In the genomic region with DNA sequence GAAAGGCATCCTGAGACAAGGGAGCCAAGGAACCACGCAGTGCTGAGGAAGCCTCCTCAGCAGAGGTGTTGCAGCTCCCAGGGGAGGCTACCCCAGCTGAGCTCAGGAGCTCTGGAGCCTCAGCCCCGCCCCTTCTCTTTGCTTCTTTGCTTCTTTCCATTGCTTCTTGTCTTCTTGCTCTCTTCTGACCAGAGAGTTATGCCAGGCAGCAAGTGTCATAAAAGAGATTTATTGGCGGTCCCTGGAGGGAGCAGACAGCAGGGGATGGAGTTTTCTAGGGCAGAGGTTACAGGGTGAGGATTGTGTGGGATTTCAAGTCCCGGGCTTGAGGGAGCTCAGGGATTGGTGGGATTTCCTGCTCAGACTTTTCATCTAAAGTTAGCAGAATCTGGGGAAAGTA, we compare ENCODE assay signal across 12 mouse cellular contexts.
DNase-seq lines count a peak whose midpoint lies in the region; ATAC-seq and TF ChIP-seq lines count a peak whose summit lies in the region.
"Had no signal": no experiment of that assay in that cellular context is flagged by ENCODE, and none has a peak within 500 bp of the region (broad histone marks: within the 10 kb centered on the region; RNA-seq: fewer than 3 reads in every experiment).

No protein-coding gene starts in this region.

- H3K9ac ChIP-seq in embryonic facial prominence, embryonic 12.5 days, result no peak overlapping the region
- H3K9ac ChIP-seq in neural tube, embryonic 15.5 days (replicated peaks), result no peak overlapping the region
- H3K9ac ChIP-seq in kidney, embryonic 14.5 days (ENCODE audit: low read depth, low read length), result no peak overlapping the region
- no peak overlapping the region for H3K9ac ChIP-seq in stomach, postnatal 0 days (ENCODE audit: low read length)
- H3K9ac ChIP-seq: forebrain, embryonic 15.5 days had no signal

- H3K4me1 ChIP-seq in embryonic facial prominence, embryonic 12.5 days, result peaks cover 7% of the 10 kb centered on the region; the same call in 1 of the 2 replicates
- peaks cover 8% of the 10 kb centered on the region for H3K4me1 ChIP-seq in embryonic facial prominence, embryonic 10.5 days
- peaks cover 5% of the 10 kb centered on the region; the same call in 1 of the 2 replicates for H3K4me1 ChIP-seq in neural tube, embryonic 15.5 days
- peaks cover 8% of the 10 kb centered on the region for H3K4me1 ChIP-seq in kidney, embryonic 14.5 days (ENCODE audit: control insufficient read depth, insufficient read depth, low read length)
- H3K4me1 ChIP-seq in stomach, postnatal 0 days (replicated peaks; ENCODE audit: control insufficient read depth, insufficient read depth), result no peaks in the 10 kb centered on the region
- H3K4me1 ChIP-seq: forebrain, embryonic 15.5 days had no signal

- no peak for DNase-seq in embryonic facial prominence, embryonic 10.5 days (ENCODE audit: low spot score)
- peak; percentile 37 for DNase-seq in neural tube, embryonic 10.5 days (ENCODE audit: extremely low spot score, low spot score)
- peak; percentile 11 for DNase-seq in stomach, postnatal 0 days (ENCODE audit: low spot score)
- DNase-seq in thymus, adult 18-20 months, result no peak
- no peak for DNase-seq in spleen, postnatal 14 days (ENCODE audit: low spot score in 2 of 2)
- DNase-seq: adrenal gland, postnatal 25 days; heart, postnatal 10 days; thymus, postnatal 14 days had no signal

- TF ChIP-seq CTCF in stomach, postnatal 0 days (IDR thresholded peaks at IDR 0.05; ENCODE audit: low read depth), result no peak

- H3K4me2 ChIP-seq in embryonic facial prominence, embryonic 12.5 days (replicated peaks), result no peak overlapping the region
- no peak overlapping the region for H3K4me2 ChIP-seq in neural tube, embryonic 15.5 days
- no peak overlapping the region for H3K4me2 ChIP-seq in kidney, embryonic 14.5 days (replicated peaks; ENCODE audit: low read depth, low read length)
- H3K4me2 ChIP-seq in stomach, postnatal 0 days (replicated peaks; ENCODE audit: low read depth), result no peak overlapping the region
- H3K4me2 ChIP-seq: forebrain, embryonic 15.5 days had no signal

- no peaks in the 10 kb centered on the region for H3K9me3 ChIP-seq in embryonic facial prominence, embryonic 12.5 days
- no peaks in the 10 kb centered on the region for H3K9me3 ChIP-seq in embryonic facial prominence, embryonic 10.5 days
- H3K9me3 ChIP-seq in neural tube, embryonic 15.5 days (replicated peaks), result no peaks in the 10 kb centered on the region
- H3K9me3 ChIP-seq in kidney, embryonic 14.5 days (ENCODE audit: control insufficient read depth, low read length), result no peaks in the 10 kb centered on the region
- no peaks in the 10 kb centered on the region for H3K9me3 ChIP-seq in stomach, postnatal 0 days (ENCODE audit: control insufficient read depth, low read length)
- H3K9me3 ChIP-seq: forebrain, embryonic 15.5 days had no signal

- no peaks in the 10 kb centered on the region for H3K27me3 ChIP-seq in embryonic facial prominence, embryonic 12.5 days
- H3K27me3 ChIP-seq in embryonic facial prominence, embryonic 10.5 days (replicated peaks; ENCODE audit: low read depth, poor library complexity, severe bottlenecking), result 0 out of 2 replicates have a peak, but pooled peaks cover 8% of the 10 kb centered on the region
- no peaks in the 10 kb centered on the region for H3K27me3 ChIP-seq in neural tube, embryonic 15.5 days (replicated peaks)
- no peaks in the 10 kb centered on the region for H3K27me3 ChIP-seq in kidney, embryonic 14.5 days (ENCODE audit: control insufficient read depth, insufficient read depth, low read length)
- no peaks in the 10 kb centered on the region for H3K27me3 ChIP-seq in stomach, postnatal 0 days (ENCODE audit: control insufficient read depth, insufficient read depth, low read length)
- H3K27me3 ChIP-seq: forebrain, embryonic 15.5 days had no signal

- 0 out of 2 replicates have a peak, but pooled peaks have one; percentile 15 for ATAC-seq in embryonic facial prominence, embryonic 12.5 days (ENCODE audit: insufficient number of reproducible peaks, insufficient read depth, low FRiP score, low TSS enrichment)
- no peak for ATAC-seq in neural tube, embryonic 15.5 days (ENCODE audit: low FRiP score)
- 0 out of 2 replicates have a peak, but pooled peaks have one; percentile 49 for ATAC-seq in kidney, embryonic 14.5 days (ENCODE audit: low FRiP score, low TSS enrichment)
- ATAC-seq in stomach, postnatal 0 days (ENCODE audit: low FRiP score, low TSS enrichment), result no peak
- ATAC-seq: forebrain, embryonic 15.5 days had no signal

- no peak overlapping the region for H3K27ac ChIP-seq in embryonic facial prominence, embryonic 12.5 days
- H3K27ac ChIP-seq in embryonic facial prominence, embryonic 10.5 days (replicated peaks), result no peak overlapping the region
- no peak overlapping the region for H3K27ac ChIP-seq in neural tube, embryonic 15.5 days (replicated peaks)
- no peak overlapping the region for H3K27ac ChIP-seq in kidney, embryonic 14.5 days (ENCODE audit: low read depth, low read length)
- H3K27ac ChIP-seq in stomach, postnatal 0 days (replicated peaks), result no peak overlapping the region
- H3K27ac ChIP-seq: forebrain, embryonic 15.5 days had no signal

- TF ChIP-seq EP300 in stomach, postnatal 0 days (optimal IDR thresholded peaks at IDR 0.05), result no peak

- H3K4me3 ChIP-seq in embryonic facial prominence, embryonic 12.5 days, result no peak overlapping the region
- H3K4me3 ChIP-seq in embryonic facial prominence, embryonic 10.5 days, result no peak overlapping the region
- H3K4me3 ChIP-seq in neural tube, embryonic 15.5 days (replicated peaks), result no peak overlapping the region
- no peak overlapping the region for H3K4me3 ChIP-seq in kidney, embryonic 14.5 days (ENCODE audit: low read length)
- H3K4me3 ChIP-seq in stomach, postnatal 0 days (ENCODE audit: low read depth, low read length), result no peak overlapping the region
- H3K4me3 ChIP-seq: forebrain, embryonic 15.5 days had no signal

- H3K36me3 ChIP-seq in embryonic facial prominence, embryonic 12.5 days, result no peaks in the 10 kb centered on the region
- no peaks in the 10 kb centered on the region for H3K36me3 ChIP-seq in embryonic facial prominence, embryonic 10.5 days (replicated peaks)
- H3K36me3 ChIP-seq in neural tube, embryonic 15.5 days, result no peaks in the 10 kb centered on the region
- H3K36me3 ChIP-seq in kidney, embryonic 14.5 days (ENCODE audit: control insufficient read depth, insufficient read depth, low read length), result no peaks in the 10 kb centered on the region
- H3K36me3 ChIP-seq in stomach, postnatal 0 days (ENCODE audit: control insufficient read depth, insufficient read depth, low read length), result no peaks in the 10 kb centered on the region
- H3K36me3 ChIP-seq: forebrain, embryonic 15.5 days had no signal

- WGBS in embryonic facial prominence, embryonic 12.5 days, result 28% methylated on average over 4 of the region's 4 CpGs
- 34% methylated on average over 4 of the region's 4 CpGs for WGBS in embryonic facial prominence, embryonic 10.5 days
- WGBS in neural tube, embryonic 15.5 days, result 15% methylated on average over 4 of the region's 4 CpGs
- WGBS in kidney, embryonic 14.5 days, result 11% methylated on average over 4 of the region's 4 CpGs
- WGBS in stomach, postnatal 0 days, result 25% methylated on average over 4 of the region's 4 CpGs

Comparison
In these comparisons a context has a peak if more than half of its experiments do, and no peak if none do; other contexts are left out.
1. ATAC-seq: peak in embryonic facial prominence, embryonic 12.5 days (single experiment) and kidney, embryonic 14.5 days (single experiment); none in neural tube, embryonic 15.5 days (single experiment) and stomach, postnatal 0 days (single experiment).
2. DNase-seq: peak in neural tube, embryonic 10.5 days (single experiment) and stomach, postnatal 0 days (single experiment); none in embryonic facial prominence, embryonic 10.5 days (single experiment), thymus, adult 18-20 months (0 of 2) and spleen, postnatal 14 days (0 of 2).